Mouse (Mus musculus) testis, adult 2 months (tissue): ENCODE measurements around the gene Map2. TPM values are rescaled to one million over a fixed set of nuclear protein-coding genes. Genes with fewer than 3 reads are reported as not detected.

ENCODE experiments used
- H3K27ac ChIP-seq: fragments of 200-500 bp; 2 replicates; pipeline ENCODE4 v1.5.1; 2012; ENCODE audit warnings: low read depth, low read length; ENCODE audit not compliant: control insufficient read depth, insufficient read depth
- H3K27me3 ChIP-seq: fragments of 200-500 bp; 2 replicates; pipeline ENCODE4 v1.6.1; 2012; ENCODE audit warnings: mild to moderate bottlenecking, low read length, moderate library complexity; ENCODE audit not compliant: control insufficient read depth, insufficient read depth
- H3K36me3 ChIP-seq: fragments of 200-500 bp; 2 replicates; pipeline ENCODE4 v1.6.1; 2012; ENCODE audit warnings: mild to moderate bottlenecking, low read length; ENCODE audit not compliant: control insufficient read depth, insufficient read depth
- H3K4me1 ChIP-seq: fragments of 200-500 bp; 2 replicates; pipeline ENCODE4 v1.6.1; 2012; ENCODE audit warnings: low read length; ENCODE audit not compliant: control insufficient read depth, insufficient read depth
- H3K4me3 ChIP-seq: fragments of 200-500 bp; 2 replicates; pipeline ENCODE4 v1.5.1; 2012; ENCODE audit warnings: low read depth, mild to moderate bottlenecking, low read length, moderate library complexity, mixed read lengths; ENCODE audit not compliant: control insufficient read depth
- CTCF ChIP-seq: fragments of 200-500 bp; IDR thresholded peaks from 2 replicates; pipeline ENCODE4 v1.5.1; 2012; ENCODE audit warnings: low read depth, mild to moderate bottlenecking, inconsistent platforms, low read length, moderate library complexity; ENCODE audit not compliant: control insufficient read depth, insufficient read depth, insufficient replicate concordance
- POLR2A ChIP-seq: fragments of 200-500 bp; IDR thresholded peaks from 2 replicates; pipeline ENCODE4 v1.6.1; 2012; ENCODE audit warnings: low read depth, mild to moderate bottlenecking, inconsistent platforms, low read length, moderate library complexity; ENCODE audit not compliant: control insufficient read depth
- polyA plus RNA-seq: library from polyadenylated mRNA; depleted of rRNA; stranded (reverse); fragments of >200 nt; gene quantifications from 2 replicates; pipeline ENCODE4 v1.2.3, GENCODE M21; 2012

Map2 gene
- polyA plus RNA-seq, 1 experiment = 89.4 TPM

DNA sequence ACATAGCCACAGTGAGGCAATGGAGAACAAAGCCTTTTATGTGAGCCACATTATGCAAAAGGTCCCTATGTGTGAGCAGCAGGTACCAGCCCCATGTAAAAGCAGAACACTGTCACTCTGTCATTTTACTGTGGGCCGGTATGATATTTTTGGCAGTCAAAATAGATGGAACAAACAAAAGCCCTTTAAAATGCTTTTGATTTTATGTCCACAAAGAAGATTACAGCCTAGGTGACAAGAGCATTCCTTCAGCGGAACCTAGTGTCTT is 1.7 kb downstream of the Map2 start:
- H3K36me3 ChIP-seq = no peaks in the 10 kb centered on the region
- TF ChIP-seq CTCF = no peak
- TF ChIP-seq POLR2A = no peak
- peaks cover 4% of the 10 kb centered on the region; the same call in 1 of the 2 replicates for H3K4me1 ChIP-seq
- no peak overlapping the region for H3K27ac ChIP-seq
- H3K27me3 ChIP-seq = no peaks in the 10 kb centered on the region
- no peak overlapping the region for H3K4me3 ChIP-seq

GRCm38 (mm10) chr1:66177489-66178170 is 2.6 kb downstream of the Map2 start:
- Histone ChIP-seq H3K4me1 (peaks cover 4% of the 10 kb centered on the region; the same call in 1 of the 2 replicates), H3K27ac (no peak overlapping the region), H3K36me3 (no peaks in the 10 kb centered on the region), H3K27me3 (no peaks in the 10 kb centered on the region), H3K4me3 (no peak overlapping the region)
- TF ChIP-seq POLR2A (no peak), CTCF (no peak)

DNA sequence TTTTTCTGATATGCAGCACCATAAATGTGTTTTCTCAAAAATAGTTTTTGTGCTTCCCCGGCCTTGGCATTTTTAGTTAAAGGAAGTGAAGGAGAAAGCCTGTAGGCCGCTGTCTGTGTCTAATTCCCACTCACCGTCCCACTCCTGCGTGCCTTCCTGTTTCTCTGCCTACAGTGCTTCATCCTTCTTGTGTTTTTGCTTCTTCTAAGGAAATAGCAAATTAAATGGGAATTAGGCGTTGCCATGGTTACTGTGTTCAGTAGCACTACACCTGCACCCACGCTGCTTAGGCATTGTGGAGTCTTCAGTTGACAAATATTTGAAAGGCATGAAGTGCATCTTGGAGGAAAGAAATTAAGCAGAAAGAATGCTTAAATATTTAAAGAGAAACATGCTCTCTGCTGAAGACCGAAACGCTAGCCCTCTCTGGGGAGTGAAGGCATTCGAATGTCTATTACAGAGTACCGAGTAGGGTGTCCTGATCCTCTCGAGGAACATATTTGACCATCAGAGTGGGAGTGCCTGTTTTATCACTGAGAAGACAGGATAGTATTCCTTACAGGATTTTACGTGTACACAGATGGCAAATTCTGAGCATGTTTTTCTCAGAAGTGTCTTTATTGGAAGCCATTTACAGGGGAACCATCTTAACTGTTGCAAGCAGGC is 12.1 kb downstream of the Map2 start:
- H3K4me3 ChIP-seq = no peak overlapping the region
- H3K27me3 ChIP-seq = no peaks in the 10 kb centered on the region
- H3K4me1 ChIP-seq = no peaks in the 10 kb centered on the region
- H3K36me3 ChIP-seq = no peaks in the 10 kb centered on the region
- TF ChIP-seq POLR2A = no peak
- no peak for TF ChIP-seq CTCF
- no peak overlapping the region for H3K27ac ChIP-seq

DNA sequence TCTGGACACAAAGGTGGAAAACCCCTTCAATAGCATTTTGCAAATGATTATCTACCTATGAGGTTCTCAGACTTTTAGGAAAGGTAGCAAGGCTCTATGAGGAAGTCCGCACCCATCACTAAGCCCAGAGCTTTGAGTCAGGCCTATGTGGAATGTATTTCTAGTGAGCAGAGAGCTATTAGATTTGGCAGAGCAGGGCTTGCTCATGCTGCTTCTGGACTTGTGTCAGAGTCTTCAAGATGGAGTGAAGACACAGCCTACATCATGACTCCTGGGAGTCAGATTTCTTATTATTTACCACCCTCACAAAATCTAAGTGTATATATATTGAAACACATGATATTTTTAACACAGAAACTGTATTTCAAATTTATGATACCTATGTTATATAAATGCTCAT is 17.3 kb downstream of the Map2 start:
- no peaks in the 10 kb centered on the region for H3K27me3 ChIP-seq
- TF ChIP-seq POLR2A = no peak
- TF ChIP-seq CTCF = no peak
- no peaks in the 10 kb centered on the region for H3K36me3 ChIP-seq
- no peak overlapping the region for H3K4me3 ChIP-seq
- no peak overlapping the region for H3K27ac ChIP-seq
- H3K4me1 ChIP-seq = no peaks in the 10 kb centered on the region

DNA sequence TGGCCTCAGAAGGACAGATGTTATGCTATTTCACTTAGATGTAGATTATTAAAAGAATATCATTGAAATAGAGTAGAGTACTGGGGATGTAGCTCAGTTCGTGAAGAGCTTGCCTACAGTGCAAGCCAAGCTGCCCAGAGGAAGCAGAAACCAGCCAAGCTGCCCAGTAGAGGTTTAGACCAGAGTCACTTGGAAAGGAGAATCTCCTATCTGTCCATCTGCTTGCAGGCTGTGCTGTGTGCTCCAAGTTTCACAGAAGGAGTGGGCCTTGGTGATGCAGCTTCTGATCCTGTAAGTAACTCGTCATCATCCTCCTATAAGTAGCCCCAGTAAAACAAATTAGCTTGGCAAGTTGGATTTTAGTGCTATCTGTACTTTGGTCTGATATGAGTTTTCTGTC is 17.8 kb downstream of the Map2 start:
- Histone ChIP-seq H3K27ac (no peak overlapping the region), H3K27me3 (no peaks in the 10 kb centered on the region), H3K4me3 (no peak overlapping the region), H3K4me1 (no peaks in the 10 kb centered on the region), H3K36me3 (no peaks in the 10 kb centered on the region)
- TF ChIP-seq CTCF (no peak), POLR2A (no peak)

GRCm38 (mm10) chr1:66195040-66195726 is 20.1 kb downstream of the Map2 start:
- H3K4me1 ChIP-seq = no peaks in the 10 kb centered on the region
- no peaks in the 10 kb centered on the region for H3K36me3 ChIP-seq
- no peaks in the 10 kb centered on the region for H3K27me3 ChIP-seq
- H3K4me3 ChIP-seq = no peak overlapping the region
- TF ChIP-seq POLR2A (no peak), CTCF (no peak)
- no peak overlapping the region for H3K27ac ChIP-seq

DNA sequence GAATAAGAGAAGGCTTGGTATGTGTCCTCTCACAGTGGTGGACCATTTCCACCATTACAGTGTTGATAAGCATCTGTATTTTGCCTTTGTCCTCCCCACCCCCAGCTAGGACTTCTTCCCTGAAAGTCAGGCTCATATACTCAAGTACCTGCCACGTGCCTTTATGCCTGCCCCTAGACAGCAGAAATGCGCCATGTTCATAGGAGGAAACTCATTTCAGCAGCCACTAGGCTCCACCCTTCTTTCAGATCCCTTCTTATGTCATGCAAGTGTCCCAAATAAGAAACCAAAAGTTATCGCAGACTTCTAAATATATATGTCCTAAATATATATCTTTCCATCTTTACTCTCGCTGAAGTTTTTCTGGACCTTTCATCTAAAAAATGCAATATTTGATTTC is 21.2 kb downstream of the Map2 start:
- Histone ChIP-seq H3K4me3 (no peak overlapping the region), H3K27me3 (no peaks in the 10 kb centered on the region), H3K27ac (no peak overlapping the region), H3K36me3 (no peaks in the 10 kb centered on the region), H3K4me1 (no peaks in the 10 kb centered on the region)
- TF ChIP-seq CTCF = no peak
- no peak for TF ChIP-seq POLR2A
